Mouse (Mus musculus) adrenal gland, postnatal 10 days (tissue): ENCODE measurements at regions not wholly inside any gene's neighbourhood (a gene's known extent, or its start where the extent isn't known, plus 50 kb on each side); places are given as distances from the start of the nearest gene placed in this dataset.
"Not testable (repeated sequence)": the region's sequence is repeated elsewhere in the genome, so short reads cannot be mapped to it uniquely, and the experiment has no call there.

Experiments used
- DNase-seq: peaks from one replicate; pipeline ENCODE4 v3.0.0; 2021; ENCODE audit warnings: mixed read lengths

DNA sequence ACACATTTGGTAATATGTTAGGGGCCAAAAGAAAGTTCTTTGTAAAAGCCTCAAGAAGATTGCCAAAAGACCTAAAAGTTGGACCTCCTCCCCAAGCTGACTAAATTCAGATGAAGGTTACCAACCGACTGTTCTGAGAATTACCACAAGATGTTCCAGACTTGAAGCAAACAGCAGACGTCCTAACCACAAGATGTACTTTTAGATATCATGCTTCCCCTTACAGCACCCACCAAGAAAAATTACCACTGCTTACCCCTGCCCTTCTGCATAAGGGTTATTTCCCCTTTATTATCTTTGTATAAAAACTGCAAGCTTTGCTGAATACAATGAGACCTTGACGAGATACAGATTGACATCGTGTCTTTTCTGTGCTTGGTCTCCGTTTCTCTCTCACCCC, 121.6 kb upstream of the Cst10 start:
- no peak for DNase-seq

DNA sequence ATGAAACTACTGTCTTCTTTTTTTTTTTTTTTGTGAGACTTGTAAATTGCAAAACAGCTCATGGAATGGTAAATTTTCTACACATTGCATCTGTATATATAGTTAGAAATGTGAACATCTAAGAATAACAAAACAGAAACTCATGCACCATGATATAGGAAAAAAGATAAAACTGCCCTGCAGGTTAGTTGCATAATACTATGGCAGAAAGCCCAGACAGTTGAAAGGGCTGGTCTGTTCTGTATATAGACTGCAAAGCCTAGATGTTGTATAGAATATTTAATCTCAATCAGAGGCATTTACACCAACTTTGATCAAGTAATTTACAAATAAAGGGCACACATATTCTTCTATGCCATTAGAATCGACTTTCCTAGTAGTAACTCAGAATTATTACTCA, 120.7 kb upstream of the Cst10 start:
- no peak for DNase-seq

DNA sequence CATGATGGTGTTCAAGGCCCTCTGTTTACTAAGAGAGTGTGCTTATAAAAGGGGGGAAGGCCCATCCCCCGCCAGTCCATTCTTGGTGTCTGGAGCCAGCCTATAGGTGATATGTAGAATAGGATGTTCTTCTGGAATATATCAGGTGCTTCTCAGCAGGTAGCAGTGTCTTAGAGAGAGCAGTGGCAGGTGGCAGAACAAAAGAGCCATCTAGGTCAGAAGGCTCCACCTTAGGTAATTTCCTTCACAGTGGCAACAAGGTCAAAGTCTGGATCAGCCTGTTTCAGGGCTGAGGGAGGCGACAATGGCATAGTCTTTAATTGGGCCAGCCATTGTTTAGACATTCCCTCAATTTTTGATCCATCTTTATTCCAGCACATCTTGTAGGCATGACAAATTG, 107.9 kb upstream of the Cst10 start:
- not testable (repeated sequence) for DNase-seq

DNA sequence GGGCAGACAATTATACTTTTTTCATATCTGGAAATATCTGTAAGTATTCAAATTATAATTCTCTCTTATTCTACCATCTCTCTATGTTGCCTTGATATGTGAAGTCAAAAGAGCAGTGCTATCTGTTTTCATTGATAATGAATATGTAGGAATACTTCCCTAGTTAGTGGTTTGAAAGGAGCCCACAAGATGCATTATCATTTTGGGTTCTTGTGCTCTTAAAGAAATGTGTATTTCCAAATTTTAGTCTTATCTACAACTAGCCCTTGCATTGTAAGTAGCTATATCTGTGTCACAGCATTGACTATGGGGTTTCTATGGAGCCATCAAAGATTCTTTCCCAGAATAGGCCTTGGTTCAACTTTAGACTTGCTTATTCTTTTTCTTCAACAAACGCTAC, 99.3 kb upstream of the Cst10 start:
- no peak for DNase-seq

DNA sequence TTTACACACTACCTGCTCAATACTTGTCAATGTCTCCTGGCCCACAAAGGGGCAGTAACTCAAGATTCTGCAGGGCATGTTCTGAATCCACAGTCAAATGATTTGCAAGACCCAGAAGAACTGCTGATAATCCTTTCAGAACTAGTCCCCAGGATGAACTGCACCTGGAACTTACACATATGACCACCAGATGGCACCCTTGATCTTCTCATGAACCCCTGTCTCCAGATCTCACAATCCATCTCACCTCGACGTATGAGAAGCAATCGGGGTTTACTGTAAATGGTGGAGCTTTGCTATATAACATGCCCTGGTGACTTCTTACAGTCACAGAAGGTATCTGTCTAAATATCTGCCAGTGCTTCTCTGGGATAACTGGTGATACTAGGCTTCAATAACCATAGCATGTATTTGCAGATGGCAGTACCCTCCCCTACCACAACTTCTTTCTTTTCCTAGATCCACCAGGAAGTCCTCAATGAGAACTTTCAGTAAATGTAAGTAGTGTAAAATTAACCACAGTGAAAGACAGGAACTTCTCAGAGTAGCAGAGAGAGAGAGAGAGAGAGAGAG, 54.5 kb upstream of the Cst10 start:
- peak; percentile 40 for DNase-seq
